13 mouse cellular contexts compared by ENCODE assay signal in genomic region chr19:44198494-44198893, GRCm38 (mm10). TPM values are rescaled to one million over a fixed set of nuclear protein-coding genes. Genes with fewer than 3 reads are reported as not detected.
"Had no signal": no experiment of that assay in that cellular context is flagged by ENCODE, and none has a peak within 500 bp of the region (broad histone marks: within the 10 kb centered on the region; RNA-seq: fewer than 3 reads in every experiment).

No protein-coding gene starts in this region.

- H3K9me3 ChIP-seq: neural tube, embryonic 15.5 days; stomach, embryonic 15.5 days had no signal

- H3K9ac ChIP-seq: neural tube, embryonic 15.5 days; stomach, embryonic 15.5 days had no signal

- DNase-seq: right cerebral cortex, adult 18-20 months; right cerebral cortex, postnatal 25 days; right cerebral cortex, postnatal 4 days; thymus, adult 18-20 months had no signal

- H3K27ac ChIP-seq: neural tube, embryonic 15.5 days; stomach, embryonic 15.5 days; stomach, postnatal 0 days had no signal

- H3K36me3 ChIP-seq: neural tube, embryonic 15.5 days; stomach, embryonic 15.5 days had no signal

- H3K4me3 ChIP-seq: neural tube, embryonic 15.5 days; stomach, embryonic 15.5 days had no signal

- H3K4me2 ChIP-seq: neural tube, embryonic 15.5 days; stomach, embryonic 15.5 days had no signal

- H3K4me1 ChIP-seq: stomach, embryonic 15.5 days had no signal

- H3K27me3 ChIP-seq: neural tube, embryonic 15.5 days; stomach, embryonic 15.5 days had no signal

RNA-seq across cellular contexts. Expression of gene Scd3, which starts 4.6 kb away (rescaled TPM):
- total RNA-seq: neutrophil, adult 5-6 weeks had no signal
- polyA plus RNA-seq: small intestine, adult 2 months; spleen, adult 2 months had no signal

RNA-seq across cellular contexts. Expression of gene Pkd2l1, which starts 6.3 kb away (rescaled TPM):
- total RNA-seq: neutrophil, adult 5-6 weeks had no signal
- polyA plus RNA-seq: spleen, adult 2 months; stomach, embryonic 14.5 days; stomach, embryonic 15.5 days; stomach, embryonic 16.5 days; stomach, postnatal 0 days; urinary bladder, adult 2 months had no signal
